Mouse (Mus musculus): ENCODE measurements around the gene Nr4a1. TPM values are rescaled to one million over a fixed set of nuclear protein-coding genes. Genes with fewer than 3 reads are reported as not detected.

Gene Nr4a1
- polyA plus RNA-seq, 1 experiment from 2014 or later: 4.5 TPM

DNA sequence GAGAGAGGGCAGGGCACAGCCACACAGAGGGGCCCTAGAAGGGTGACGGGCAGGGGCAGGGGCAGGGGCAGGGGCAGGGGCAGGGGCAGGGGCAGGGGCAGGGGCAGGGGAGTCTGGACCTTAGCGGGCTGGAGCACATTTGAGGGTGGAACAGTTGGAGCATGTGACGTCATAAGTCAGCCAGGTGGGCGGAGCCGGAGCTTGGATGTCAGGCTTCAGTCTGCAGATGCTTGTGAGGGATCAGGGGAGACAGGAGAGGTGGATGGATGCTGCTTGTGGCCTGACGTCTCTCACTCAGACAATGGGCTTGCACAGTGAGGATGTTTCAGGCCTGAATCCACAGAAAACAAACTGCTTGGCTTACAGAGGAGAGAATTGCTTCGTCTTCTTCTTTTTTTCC, 44.5 kb downstream of the Nr4a1 start:
- H3K27ac ChIP-seq (ENCODE audit: low read length): no peak overlapping the region
- H3K9ac ChIP-seq (replicated peaks; ENCODE audit: low read depth, low read length): no peak overlapping the region
- H3K4me3 ChIP-seq (replicated peaks; ENCODE audit: low read length): no peak overlapping the region
- no peak overlapping the region for H3K4me2 ChIP-seq (ENCODE audit: low read length)
- no peak for ATAC-seq
- H3K36me3 ChIP-seq (ENCODE audit: control insufficient read depth, insufficient read depth): no peaks in the 10 kb centered on the region
- no peaks in the 10 kb centered on the region for H3K9me3 ChIP-seq (ENCODE audit: control insufficient read depth, low read length)
- WGBS: 13% methylated on average over 7 of the region's 7 CpGs
- H3K4me1 ChIP-seq (replicated peaks; ENCODE audit: control insufficient read depth, insufficient read depth, low read length): no peaks in the 10 kb centered on the region
- no peaks in the 10 kb centered on the region for H3K27me3 ChIP-seq (replicated peaks; ENCODE audit: control insufficient read depth, insufficient read depth, low read length)

- Histone ChIP-seq H3K4me3 (replicated peaks; ENCODE audit: low read length) (no peak overlapping the region), H3K27ac (ENCODE audit: low read length) (no peak overlapping the region), H3K4me2 (ENCODE audit: low read length) (no peak overlapping the region), H3K27me3 (replicated peaks; ENCODE audit: control insufficient read depth, insufficient read depth, low read length) (no peaks in the 10 kb centered on the region), H3K36me3 (ENCODE audit: control insufficient read depth, insufficient read depth) (no peaks in the 10 kb centered on the region), H3K9me3 (ENCODE audit: control insufficient read depth, low read length) (no peaks in the 10 kb centered on the region), H3K4me1 (replicated peaks; ENCODE audit: control insufficient read depth, insufficient read depth, low read length) (no peaks in the 10 kb centered on the region), H3K9ac (replicated peaks; ENCODE audit: low read depth, low read length) (no peak overlapping the region)
- ATAC-seq: no peak
- WGBS: 84% methylated on average over 14 of the region's 14 CpGs
Observed at GRCm38 (mm10) chr15:101299480-101299960, 45.5 kb downstream of the Nr4a1 start.

DNA sequence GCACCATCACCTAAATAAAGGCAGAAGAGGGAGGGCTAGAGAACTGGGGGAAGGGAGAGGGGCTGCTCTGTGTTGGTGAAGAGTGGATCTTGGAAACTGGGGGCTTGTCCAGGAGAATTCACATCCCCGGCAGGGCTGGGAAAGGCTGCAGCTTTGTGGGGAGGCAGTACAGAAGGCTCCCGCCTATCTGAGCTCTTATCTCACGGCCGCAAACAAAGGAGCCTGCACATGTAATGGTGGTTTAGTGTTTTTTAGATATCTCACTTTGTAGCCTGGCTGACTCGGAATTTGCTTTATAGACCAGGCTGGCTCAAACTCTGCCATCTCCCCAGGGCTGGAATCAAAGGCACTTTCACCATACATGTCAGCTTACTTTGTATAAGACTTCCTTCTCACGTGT, 46.1 kb downstream of the Nr4a1 start:
- no peak overlapping the region for H3K27ac ChIP-seq (ENCODE audit: low read length)
- H3K9ac ChIP-seq (replicated peaks; ENCODE audit: low read depth, low read length): no peak overlapping the region
- H3K4me3 ChIP-seq (replicated peaks; ENCODE audit: low read length): no peak overlapping the region
- no peaks in the 10 kb centered on the region for H3K9me3 ChIP-seq (ENCODE audit: control insufficient read depth, low read length)
- WGBS: 72% methylated on average over 6 of the region's 6 CpGs
- H3K4me2 ChIP-seq (ENCODE audit: low read length): no peak overlapping the region
- ATAC-seq: no peak
- no peaks in the 10 kb centered on the region for H3K36me3 ChIP-seq (ENCODE audit: control insufficient read depth, insufficient read depth)
- H3K27me3 ChIP-seq (replicated peaks; ENCODE audit: control insufficient read depth, insufficient read depth, low read length): no peaks in the 10 kb centered on the region
- H3K4me1 ChIP-seq (replicated peaks; ENCODE audit: control insufficient read depth, insufficient read depth, low read length): no peaks in the 10 kb centered on the region

DNA sequence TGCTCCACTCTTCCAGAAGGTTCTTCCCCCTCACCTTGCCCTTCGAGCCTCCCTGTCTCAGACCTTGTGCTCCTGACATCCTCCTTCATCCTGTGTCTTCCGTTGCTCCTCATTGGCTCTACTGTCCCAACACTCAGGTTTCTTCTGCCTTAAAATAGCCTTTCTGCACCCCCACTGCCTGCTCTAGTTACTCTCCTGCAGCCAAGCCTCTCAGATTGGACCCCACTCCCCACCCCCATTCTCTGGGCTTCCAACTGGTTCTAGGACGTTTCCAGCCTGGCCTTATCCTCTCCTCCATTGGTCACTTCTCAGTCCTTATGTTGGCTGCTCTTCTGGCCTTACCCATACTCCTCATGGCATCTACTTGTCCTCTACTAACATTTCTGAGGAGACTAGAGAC, 48.1 kb downstream of the Nr4a1 start:
- Histone ChIP-seq H3K27ac (ENCODE audit: low read length) (no peak overlapping the region), H3K4me1 (replicated peaks; ENCODE audit: control insufficient read depth, insufficient read depth, low read length) (no peaks in the 10 kb centered on the region), H3K9ac (replicated peaks; ENCODE audit: low read depth, low read length) (no peak overlapping the region), H3K4me2 (ENCODE audit: low read length) (no peak overlapping the region), H3K4me3 (replicated peaks; ENCODE audit: low read length) (no peak overlapping the region), H3K9me3 (ENCODE audit: control insufficient read depth, low read length) (no peaks in the 10 kb centered on the region), H3K27me3 (replicated peaks; ENCODE audit: control insufficient read depth, insufficient read depth, low read length) (no peaks in the 10 kb centered on the region), H3K36me3 (ENCODE audit: control insufficient read depth, insufficient read depth) (no peaks in the 10 kb centered on the region)
- WGBS: 68% methylated on average over 3 of the region's 3 CpGs
- ATAC-seq: no peak

- Histone ChIP-seq H3K4me1 (replicated peaks; ENCODE audit: control insufficient read depth, insufficient read depth, low read length) (no peaks in the 10 kb centered on the region), H3K4me2 (ENCODE audit: low read length) (no peak overlapping the region), H3K9me3 (ENCODE audit: control insufficient read depth, low read length) (no peaks in the 10 kb centered on the region), H3K4me3 (replicated peaks; ENCODE audit: low read length) (no peak overlapping the region), H3K27ac (ENCODE audit: low read length) (no peak overlapping the region), H3K9ac (replicated peaks; ENCODE audit: low read depth, low read length) (no peak overlapping the region), H3K36me3 (ENCODE audit: control insufficient read depth, insufficient read depth) (no peaks in the 10 kb centered on the region), H3K27me3 (replicated peaks; ENCODE audit: control insufficient read depth, insufficient read depth, low read length) (no peaks in the 10 kb centered on the region)
- ATAC-seq: no peak
- WGBS: 87% methylated on average over 4 of the region's 4 CpGs
Observed at GRCm38 (mm10) chr15:101303830-101304229, 49.8 kb downstream of the Nr4a1 start.

GRCm38 (mm10) chr15:101306459-101306858, 52.4 kb downstream of the Nr4a1 start:
- H3K4me2 ChIP-seq (ENCODE audit: low read length): no peak overlapping the region
- H3K27me3 ChIP-seq (replicated peaks; ENCODE audit: control insufficient read depth, insufficient read depth, low read length): no peaks in the 10 kb centered on the region
- H3K9me3 ChIP-seq (ENCODE audit: control insufficient read depth, low read length): no peaks in the 10 kb centered on the region
- no peak overlapping the region for H3K27ac ChIP-seq (ENCODE audit: low read length)
- H3K9ac ChIP-seq (replicated peaks; ENCODE audit: low read depth, low read length): no peak overlapping the region
- no peaks in the 10 kb centered on the region for H3K36me3 ChIP-seq (ENCODE audit: control insufficient read depth, insufficient read depth)
- 93% methylated on average over 4 of the region's 4 CpGs for WGBS
- no peaks in the 10 kb centered on the region for H3K4me1 ChIP-seq (replicated peaks; ENCODE audit: control insufficient read depth, insufficient read depth, low read length)
- no peak overlapping the region for H3K4me3 ChIP-seq (replicated peaks; ENCODE audit: low read length)
- ATAC-seq: no peak

- WGBS: 62% methylated on average over 13 of the region's 13 CpGs
- Histone ChIP-seq H3K4me1 (replicated peaks; ENCODE audit: control insufficient read depth, insufficient read depth, low read length) (0 out of 2 replicates have a peak, but pooled peaks cover 3% of the 10 kb centered on the region), H3K9me3 (ENCODE audit: control insufficient read depth, low read length) (no peaks in the 10 kb centered on the region), H3K9ac (replicated peaks; ENCODE audit: low read depth, low read length) (no peak overlapping the region), H3K27me3 (replicated peaks; ENCODE audit: control insufficient read depth, insufficient read depth, low read length) (no peaks in the 10 kb centered on the region), H3K4me3 (replicated peaks; ENCODE audit: low read length) (no peak overlapping the region), H3K36me3 (ENCODE audit: control insufficient read depth, insufficient read depth) (no peaks in the 10 kb centered on the region), H3K4me2 (ENCODE audit: low read length) (no peak overlapping the region), H3K27ac (ENCODE audit: low read length) (no peak overlapping the region)
- no peak for ATAC-seq
Observed at GRCm38 (mm10) chr15:101308440-101309348, 54.6 kb downstream of the Nr4a1 start.

- H3K9me3 ChIP-seq (ENCODE audit: control insufficient read depth, low read length): no peaks in the 10 kb centered on the region
- no peak overlapping the region for H3K27ac ChIP-seq (ENCODE audit: low read length)
- H3K4me3 ChIP-seq (replicated peaks; ENCODE audit: low read length): no peak overlapping the region
- no peak overlapping the region for H3K9ac ChIP-seq (replicated peaks; ENCODE audit: low read depth, low read length)
- H3K27me3 ChIP-seq (replicated peaks; ENCODE audit: control insufficient read depth, insufficient read depth, low read length): no peaks in the 10 kb centered on the region
- 0 out of 2 replicates have a peak, but pooled peaks cover 3% of the 10 kb centered on the region for H3K4me1 ChIP-seq (replicated peaks; ENCODE audit: control insufficient read depth, insufficient read depth, low read length)
- 43% methylated on average over 5 of the region's 5 CpGs for WGBS
- ATAC-seq: no peak; the same call in 1 of the 2 replicates
- no peaks in the 10 kb centered on the region for H3K36me3 ChIP-seq (ENCODE audit: control insufficient read depth, insufficient read depth)
- H3K4me2 ChIP-seq (ENCODE audit: low read length): no peak overlapping the region
Observed at GRCm38 (mm10) chr15:101309493-101309892, 55.4 kb downstream of the Nr4a1 start.

- ATAC-seq: no peak
- H3K27me3 ChIP-seq (replicated peaks; ENCODE audit: control insufficient read depth, insufficient read depth, low read length): no peaks in the 10 kb centered on the region
- no peaks in the 10 kb centered on the region for H3K36me3 ChIP-seq (ENCODE audit: control insufficient read depth, insufficient read depth)
- no peaks in the 10 kb centered on the region for H3K9me3 ChIP-seq (ENCODE audit: control insufficient read depth, low read length)
- H3K4me2 ChIP-seq (ENCODE audit: low read length): no peak overlapping the region
- 0 out of 2 replicates have a peak, but pooled peaks cover 6% of the 10 kb centered on the region for H3K4me1 ChIP-seq (replicated peaks; ENCODE audit: control insufficient read depth, insufficient read depth, low read length)
- no peak overlapping the region for H3K4me3 ChIP-seq (replicated peaks; ENCODE audit: low read length)
- H3K9ac ChIP-seq (replicated peaks; ENCODE audit: low read depth, low read length): no peak overlapping the region
- WGBS: 48% methylated on average over 14 of the region's 15 CpGs
- no peak overlapping the region; the same call in 1 of the 2 replicates for H3K27ac ChIP-seq (ENCODE audit: low read length)
Observed at GRCm38 (mm10) chr15:101311087-101311770, 57.2 kb downstream of the Nr4a1 start.
